Mouse (Mus musculus) kidney, adult 2 months (tissue): ENCODE data around the gene Gabrr1.

Experiments
- CTCF ChIP-seq: fragments of 200-500 bp; conservative IDR thresholded peaks from 2 replicates; pipeline ENCODE4 v1.5.1; 2011; ENCODE audit warnings: low read depth, mild to moderate bottlenecking, control low read depth, low read length, moderate library complexity, mixed read lengths; ENCODE audit not compliant: insufficient read depth, insufficient read length
- POLR2A ChIP-seq: fragments of 200-500 bp; IDR thresholded peaks from one replicate; pipeline ENCODE4 v1.6.1; 2011; ENCODE audit warnings: low read depth, low read length, control low read depth

- TF ChIP-seq POLR2A = no peak
- TF ChIP-seq CTCF = no peak
These were observed 21.0 kb upstream of the Gabrr1 start for GRCm38 (mm10) chr4:33111358-33111757.
